Mouse (Mus musculus): Measurements from ENCODE around the gene Gbp2b. TPM values are rescaled to one million over a fixed set of nuclear protein-coding genes. Genes with fewer than 3 reads are reported as not detected.

The Gbp2b gene
- polyA plus RNA-seq, 1 experiment from 2014 or later: not detected

- no peaks in the 10 kb centered on the region for H3K9me3 ChIP-seq (replicated peaks)
- H3K4me1 ChIP-seq: no peaks in the 10 kb centered on the region
- ATAC-seq: no peak
- H3K9ac ChIP-seq: no peak overlapping the region
- no peaks in the 10 kb centered on the region for H3K27me3 ChIP-seq (replicated peaks)
- H3K27ac ChIP-seq: no peak overlapping the region
- H3K4me2 ChIP-seq: no peak overlapping the region
- no peak overlapping the region for H3K4me3 ChIP-seq
- WGBS (ENCODE audit: insufficient replicate concordance): 61% methylated on average over 4 of the region's 4 CpGs
- no peaks in the 10 kb centered on the region for H3K36me3 ChIP-seq
These were observed 16.3 kb upstream of the Gbp2b start for GRCm38 (mm10) chr3:142578342-142578741.

DNA sequence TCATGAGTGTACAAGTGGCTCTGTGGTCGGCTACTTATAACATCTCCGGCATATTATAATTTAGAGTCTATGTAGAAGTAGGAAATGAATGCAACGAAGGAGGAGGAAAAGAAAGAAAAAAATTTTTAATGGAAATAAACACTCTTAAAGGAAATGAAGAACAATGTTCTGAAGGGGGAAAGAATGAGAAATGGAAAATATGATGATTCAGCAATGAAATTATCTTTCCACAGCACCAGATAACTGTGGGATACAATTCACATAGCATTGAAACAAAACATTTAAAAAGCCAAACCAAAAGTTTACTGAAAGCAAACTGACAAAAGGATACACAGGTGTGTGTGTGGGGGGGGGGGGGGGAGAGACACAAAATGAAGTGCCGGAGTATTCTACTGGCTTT lies 11.6 kb upstream of the Gbp2b start:
- Histone ChIP-seq H3K4me3 (no peak overlapping the region), H3K4me1 (no peaks in the 10 kb centered on the region), H3K36me3 (no peaks in the 10 kb centered on the region), H3K9me3 (replicated peaks) (no peaks in the 10 kb centered on the region), H3K27me3 (replicated peaks) (no peaks in the 10 kb centered on the region), H3K4me2 (no peak overlapping the region), H3K9ac (no peak overlapping the region), H3K27ac (no peak overlapping the region)
- no peak for ATAC-seq
- 69% methylated on average over 4 of the region's 4 CpGs for WGBS (ENCODE audit: insufficient replicate concordance)

- H3K36me3 ChIP-seq: no peaks in the 10 kb centered on the region
- H3K27ac ChIP-seq: no peak overlapping the region
- ATAC-seq: no peak
- H3K9me3 ChIP-seq (replicated peaks): no peaks in the 10 kb centered on the region
- H3K4me1 ChIP-seq: no peaks in the 10 kb centered on the region
- H3K4me2 ChIP-seq: no peak overlapping the region
- H3K4me3 ChIP-seq: no peak overlapping the region
- H3K27me3 ChIP-seq (replicated peaks): no peaks in the 10 kb centered on the region
- no peak overlapping the region for H3K9ac ChIP-seq
These were observed 7.3 kb upstream of the Gbp2b start for GRCm38 (mm10) chr3:142587386-142587785.

GRCm38 (mm10) chr3:142588888-142589287 lies 5.8 kb upstream of the Gbp2b start:
- Histone ChIP-seq H3K27ac (no peak overlapping the region), H3K9ac (no peak overlapping the region), H3K4me3 (no peak overlapping the region), H3K4me2 (no peak overlapping the region), H3K4me1 (no peaks in the 10 kb centered on the region), H3K27me3 (replicated peaks) (no peaks in the 10 kb centered on the region), H3K36me3 (no peaks in the 10 kb centered on the region), H3K9me3 (replicated peaks) (no peaks in the 10 kb centered on the region)
- 52% methylated on average over 2 of the region's 2 CpGs for WGBS (ENCODE audit: insufficient replicate concordance)
- no peak for ATAC-seq

- no peak for ATAC-seq
- no peaks in the 10 kb centered on the region for H3K36me3 ChIP-seq
- no peak overlapping the region for H3K4me2 ChIP-seq
- H3K9ac ChIP-seq: no peak overlapping the region
- no peaks in the 10 kb centered on the region for H3K27me3 ChIP-seq (replicated peaks)
- H3K27ac ChIP-seq: no peak overlapping the region
- no peak overlapping the region for H3K4me3 ChIP-seq
- WGBS (ENCODE audit: insufficient replicate concordance): 63% methylated on average over 4 of the region's 4 CpGs
- H3K4me1 ChIP-seq: no peaks in the 10 kb centered on the region
- no peaks in the 10 kb centered on the region for H3K9me3 ChIP-seq (replicated peaks)
These were observed 4.1 kb upstream of the Gbp2b start for GRCm38 (mm10) chr3:142590431-142591067.

- H3K4me2 ChIP-seq: no peak overlapping the region
- no peaks in the 10 kb centered on the region for H3K27me3 ChIP-seq (replicated peaks)
- H3K9me3 ChIP-seq (replicated peaks): no peaks in the 10 kb centered on the region
- H3K4me1 ChIP-seq: no peaks in the 10 kb centered on the region
- H3K9ac ChIP-seq: no peak overlapping the region
- no peaks in the 10 kb centered on the region for H3K36me3 ChIP-seq
- no peak overlapping the region for H3K27ac ChIP-seq
- ATAC-seq: no peak
- H3K4me3 ChIP-seq: no peak overlapping the region
- 39% methylated on average over 3 of the region's 3 CpGs for WGBS (ENCODE audit: insufficient replicate concordance)
These were observed 3.3 kb downstream of the Gbp2b start for GRCm38 (mm10) chr3:142597923-142598322.

GRCm38 (mm10) chr3:142601675-142602074 lies 7.0 kb downstream of the Gbp2b start:
- Histone ChIP-seq H3K36me3 (no peaks in the 10 kb centered on the region), H3K4me1 (no peaks in the 10 kb centered on the region), H3K4me3 (no peak overlapping the region), H3K9me3 (replicated peaks) (no peaks in the 10 kb centered on the region), H3K27ac (no peak overlapping the region), H3K27me3 (replicated peaks) (no peaks in the 10 kb centered on the region), H3K9ac (no peak overlapping the region), H3K4me2 (no peak overlapping the region)
- ATAC-seq: no peak

DNA sequence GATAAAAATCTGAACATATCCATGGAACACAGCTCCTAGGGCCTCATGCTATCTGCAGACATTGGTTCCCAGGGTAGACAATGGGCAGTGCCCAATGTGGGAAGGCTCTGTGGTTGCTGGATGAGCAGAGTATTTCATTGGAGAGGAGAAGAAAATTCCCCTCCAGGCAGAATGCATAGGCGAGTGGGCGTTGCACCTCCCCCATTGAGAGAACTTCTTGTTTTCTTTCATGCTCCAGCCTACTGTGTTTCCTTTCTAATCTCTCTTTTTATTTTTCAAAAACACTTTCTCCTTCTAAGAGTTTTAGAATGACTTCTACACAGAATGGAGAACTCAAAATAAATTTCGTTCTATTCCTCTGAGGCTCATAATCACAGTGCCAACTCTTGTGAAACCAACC lies 24.0 kb downstream of the Gbp2b start:
- H3K27ac ChIP-seq: no peak overlapping the region
- no peak overlapping the region for H3K9ac ChIP-seq
- no peak overlapping the region for H3K4me2 ChIP-seq
- no peaks in the 10 kb centered on the region for H3K36me3 ChIP-seq
- 66% methylated on average over 3 of the region's 3 CpGs for WGBS (ENCODE audit: insufficient replicate concordance)
- no peaks in the 10 kb centered on the region for H3K9me3 ChIP-seq (replicated peaks)
- no peak for ATAC-seq
- H3K4me3 ChIP-seq: no peak overlapping the region
- H3K27me3 ChIP-seq (replicated peaks): no peaks in the 10 kb centered on the region
- H3K4me1 ChIP-seq: peaks cover 6% of the 10 kb centered on the region; the same call in 1 of the 2 replicates

GRCm38 (mm10) chr3:142619606-142620005 lies 25.0 kb downstream of the Gbp2b start:
- H3K4me2 ChIP-seq: no peak overlapping the region
- no peaks in the 10 kb centered on the region for H3K27me3 ChIP-seq (replicated peaks)
- H3K4me3 ChIP-seq: no peak overlapping the region
- H3K27ac ChIP-seq: no peak overlapping the region
- H3K36me3 ChIP-seq: no peaks in the 10 kb centered on the region
- H3K9ac ChIP-seq: no peak overlapping the region
- H3K4me1 ChIP-seq: peaks cover 6% of the 10 kb centered on the region; the same call in 1 of the 2 replicates
- no peaks in the 10 kb centered on the region for H3K9me3 ChIP-seq (replicated peaks)
- no peak for ATAC-seq
- WGBS (ENCODE audit: insufficient replicate concordance): 38% methylated on average over 1 of the region's 1 CpGs

- WGBS (ENCODE audit: insufficient replicate concordance): 35% methylated on average over 4 of the region's 4 CpGs
- peak within 1 kb of the TSS; percentile 41 for H3K4me3 ChIP-seq
- H3K4me1 ChIP-seq: peaks cover 6% of the 10 kb centered on the region; the same call in 1 of the 2 replicates
- no peaks in the 10 kb centered on the region for H3K27me3 ChIP-seq (replicated peaks)
- peak within 1 kb of the TSS; percentile 57 for H3K4me2 ChIP-seq
- H3K9me3 ChIP-seq (replicated peaks): no peaks in the 10 kb centered on the region
- peak; percentile 37; the same call in 1 of the 2 replicates for ATAC-seq
- 0 out of 2 replicates have a peak within 1 kb of the TSS, but pooled peaks have one; percentile 31 for H3K9ac ChIP-seq
- peak within 1 kb of the TSS; percentile 40; the same call in 1 of the 2 replicates for H3K27ac ChIP-seq
- H3K36me3 ChIP-seq: no peaks in the 10 kb centered on the region
These were observed 25.7 kb downstream of the Gbp2b start, which contains the start of gene Gbp2 for GRCm38 (mm10) chr3:142620111-142620955. Gbp2 (plus strand) TSS chr3:142620602.

GRCm38 (mm10) chr3:142620956-142621562 lies 26.4 kb downstream of the Gbp2b start:
- H3K36me3 ChIP-seq: no peaks in the 10 kb centered on the region
- peak overlapping the region; percentile 57 for H3K4me2 ChIP-seq
- H3K27me3 ChIP-seq (replicated peaks): no peaks in the 10 kb centered on the region
- H3K27ac ChIP-seq: 0 out of 2 replicates have a peak overlapping the region, but pooled peaks have one; percentile 40
- peak overlapping the region; percentile 41 for H3K4me3 ChIP-seq
- peaks cover 6% of the 10 kb centered on the region; the same call in 1 of the 2 replicates for H3K4me1 ChIP-seq
- ATAC-seq: no peak
- H3K9me3 ChIP-seq (replicated peaks): no peaks in the 10 kb centered on the region
- 36% methylated on average over 3 of the region's 3 CpGs for WGBS (ENCODE audit: insufficient replicate concordance)
- no peak overlapping the region for H3K9ac ChIP-seq

DNA sequence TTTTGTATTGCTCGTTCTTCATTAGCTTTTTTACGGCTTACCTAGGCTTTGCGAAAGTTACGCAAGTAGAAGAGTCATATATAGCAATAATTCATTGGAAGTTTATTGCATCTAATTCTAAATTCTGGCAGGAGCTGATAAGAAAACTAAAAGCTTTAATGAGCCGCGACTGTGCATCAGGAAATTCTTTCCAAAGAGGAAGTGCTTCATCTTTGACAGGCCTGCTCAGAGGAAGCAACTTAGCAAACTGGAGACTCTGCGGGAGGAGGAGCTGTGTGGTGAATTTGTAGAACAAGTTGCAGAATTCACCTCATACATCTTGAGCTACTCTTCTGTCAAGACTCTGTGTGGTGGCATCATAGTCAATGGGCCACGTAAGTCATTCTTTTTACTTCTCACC lies 35.7 kb downstream of the Gbp2b start:
- Histone ChIP-seq H3K4me3 (no peak overlapping the region), H3K27ac (no peak overlapping the region), H3K4me1 (no peaks in the 10 kb centered on the region), H3K9ac (no peak overlapping the region), H3K4me2 (no peak overlapping the region), H3K9me3 (replicated peaks) (no peaks in the 10 kb centered on the region), H3K27me3 (replicated peaks) (no peaks in the 10 kb centered on the region), H3K36me3 (no peaks in the 10 kb centered on the region)
- WGBS (ENCODE audit: insufficient replicate concordance): 40% methylated on average over 8 of the region's 8 CpGs
- ATAC-seq: no peak
